Mouse (Mus musculus) thymus, adult 2 months (tissue): ENCODE data around the gene Hyou1.

ENCODE experiments used
- CTCF ChIP-seq: fragments of 200-500 bp; IDR thresholded peaks from 2 replicates; pipeline ENCODE4 v1.5.1; 2012; ENCODE audit warnings: mild to moderate bottlenecking, control low read depth, low read length, moderate library complexity, borderline replicate concordance; ENCODE audit not compliant: control insufficient read depth, poor library complexity, insufficient read depth; ENCODE audit errors: extremely low read depth
- POLR2A ChIP-seq: fragments of 200-500 bp; IDR thresholded peaks from 2 replicates; pipeline ENCODE4 v1.6.1; 2012; ENCODE audit warnings: mild to moderate bottlenecking, low read length, control low read depth, moderate library complexity; ENCODE audit not compliant: control insufficient read depth, poor library complexity, insufficient read depth; ENCODE audit errors: extremely low read depth

DNA sequence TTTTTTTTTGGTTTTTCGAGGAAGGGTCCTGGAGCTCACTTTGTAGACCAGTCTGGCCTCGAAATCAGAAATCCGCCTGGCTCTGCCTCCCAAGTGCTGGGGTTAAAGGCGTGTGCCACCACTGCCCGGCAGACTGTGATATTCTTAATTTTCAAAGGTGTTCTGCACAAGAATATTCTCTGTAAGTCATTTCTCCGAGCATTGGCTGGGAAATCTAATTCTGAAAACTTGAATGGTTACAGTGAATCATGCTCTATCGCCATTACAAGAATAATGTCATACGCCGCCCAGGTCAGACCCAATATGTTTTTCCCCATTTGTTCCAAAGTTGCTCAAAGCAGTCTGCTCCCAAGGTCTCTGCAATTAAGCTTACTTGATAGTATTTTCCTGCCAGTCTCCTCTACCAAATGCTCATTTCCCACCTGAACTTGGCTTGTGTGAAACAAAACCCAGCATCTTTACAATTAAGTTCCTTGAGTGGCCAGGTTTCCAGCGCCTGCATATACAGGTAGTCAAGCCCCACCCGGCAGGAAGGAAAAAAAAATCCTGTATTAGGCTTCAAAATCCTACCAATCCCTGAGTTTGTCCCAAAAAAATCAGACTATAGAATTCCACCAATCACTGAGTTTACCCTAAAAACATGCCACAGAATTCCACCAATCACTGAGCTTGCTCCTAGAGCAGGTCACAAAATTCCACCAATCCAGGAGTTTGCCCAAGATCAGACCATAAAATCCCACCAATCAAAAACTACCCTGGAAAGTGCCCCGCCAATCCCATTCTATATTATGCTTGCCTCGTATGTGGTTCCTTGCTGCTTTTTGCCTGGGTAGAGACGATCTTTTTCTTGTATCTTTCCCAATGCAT is 39.5 kb downstream of the Hyou1 start, which contains the start of gene Ccdc84:
- TF ChIP-seq CTCF (no peak), POLR2A (no peak)
